Mouse (Mus musculus) layer of hippocampus, postnatal 14 days (tissue): ENCODE measurements at regions not wholly inside any gene's neighbourhood (a gene's known extent, or its start where the extent isn't known, plus 50 kb on each side); places are given as distances from the start of the nearest gene placed in this dataset.
A peak's percentile ranks its signal among the peaks of the same experiment; 100 is the strongest.

Experiments
- DNase-seq, 2 experiments: peaks; one replicate each; pipeline ENCODE4 v3.0.0; 2021 to 2022; ENCODE audit warnings: low spot score in 2 of 2, mixed read lengths in 1 of 2

- DNase-seq = peak; percentile 1 to 10
Observed at GRCm38 (mm10) chrX:15913795-15914500, 608.7 kb upstream of the Cypt1 start.
